Mouse (Mus musculus) liver, adult 2 months (tissue): ENCODE results near the gene Actr1a. TPM values are rescaled to one million over a fixed set of nuclear protein-coding genes. Genes with fewer than 3 reads are reported as not detected.

Source experiments
- DNase-seq: peaks from one replicate; pipeline ENCODE4 v3.0.0-alpha.2; 2011; ENCODE audit warnings: low read depth, low spot score; ENCODE audit errors: extremely low read depth
- H3K27ac ChIP-seq: fragments of 200-500 bp; replicated peaks from 2 replicates; pipeline ENCODE4 v1.5.1; 2012; ENCODE audit warnings: low read depth, mild to moderate bottlenecking, control low read depth, inconsistent platforms, low read length; ENCODE audit not compliant: insufficient read depth
- H3K27me3 ChIP-seq: fragments of 200-500 bp; 2 replicates; pipeline ENCODE4 v1.6.1; 2012; ENCODE audit warnings: mild to moderate bottlenecking, moderate library complexity, low read length, inconsistent platforms; ENCODE audit not compliant: control insufficient read depth, insufficient read depth
- H3K36me3 ChIP-seq: fragments of 200-500 bp; 2 replicates; pipeline ENCODE4 v1.6.1; 2012; ENCODE audit warnings: low read length, inconsistent platforms; ENCODE audit not compliant: control insufficient read depth, insufficient read depth
- H3K4me1 ChIP-seq: fragments of 200-500 bp; 2 replicates; pipeline ENCODE4 v1.6.1; 2011; ENCODE audit warnings: low read length; ENCODE audit not compliant: control insufficient read depth, insufficient read depth
- H3K4me3 ChIP-seq: fragments of 200-500 bp; 2 replicates; pipeline ENCODE4 v1.5.1; 2011; ENCODE audit warnings: low read depth, mild to moderate bottlenecking, control low read depth, low read length, moderate library complexity; ENCODE audit not compliant: insufficient read depth
- H3K79me2 ChIP-seq: fragments of 200-500 bp; 2 replicates; pipeline ENCODE4 v1.6.1; 2012; ENCODE audit warnings: inconsistent platforms, mild to moderate bottlenecking, low read length, moderate library complexity; ENCODE audit not compliant: control insufficient read depth, insufficient read depth
- H3K9ac ChIP-seq: fragments of 200-500 bp; 2 replicates; pipeline ENCODE4 v1.6.1; 2012; ENCODE audit warnings: low read depth, mild to moderate bottlenecking, control low read depth, inconsistent platforms, low read length
- CTCF ChIP-seq: fragments of 200-500 bp; IDR thresholded peaks from 2 replicates; pipeline ENCODE4 v1.5.1; 2011; ENCODE audit warnings: low read depth, low read length, control low read depth
- POLR2A ChIP-seq: fragments of 200-500 bp; IDR thresholded peaks from 2 replicates; pipeline ENCODE4 v1.6.1; 2011; ENCODE audit warnings: low read length, control low read depth; ENCODE audit not compliant: insufficient read depth; ENCODE audit errors: extremely low read depth
- WGBS: fragments of 180-500 bp; shearing (Covaris S2); methylation state at CpG from one replicate; pipeline ENCODE4 v1.1.7; 2018; 5-methylcytosine and 5-hydroxymethylcytosine counted together
- polyA plus RNA-seq: library from polyadenylated mRNA; depleted of rRNA; stranded (reverse); fragments of >200 nt; gene quantifications from 2 replicates; pipeline ENCODE4 v1.2.3, GENCODE M21; 2012
- total RNA-seq: library from RNA; depleted of rRNA; stranded (reverse); fragments of >200 nt; gene quantifications from 2 replicates; pipeline ENCODE4 v1.2.3, GENCODE M21; 2014

The Actr1a gene
- total and polyA plus RNA-seq, 2 experiments, result 32.5 to 46.2 TPM

DNA sequence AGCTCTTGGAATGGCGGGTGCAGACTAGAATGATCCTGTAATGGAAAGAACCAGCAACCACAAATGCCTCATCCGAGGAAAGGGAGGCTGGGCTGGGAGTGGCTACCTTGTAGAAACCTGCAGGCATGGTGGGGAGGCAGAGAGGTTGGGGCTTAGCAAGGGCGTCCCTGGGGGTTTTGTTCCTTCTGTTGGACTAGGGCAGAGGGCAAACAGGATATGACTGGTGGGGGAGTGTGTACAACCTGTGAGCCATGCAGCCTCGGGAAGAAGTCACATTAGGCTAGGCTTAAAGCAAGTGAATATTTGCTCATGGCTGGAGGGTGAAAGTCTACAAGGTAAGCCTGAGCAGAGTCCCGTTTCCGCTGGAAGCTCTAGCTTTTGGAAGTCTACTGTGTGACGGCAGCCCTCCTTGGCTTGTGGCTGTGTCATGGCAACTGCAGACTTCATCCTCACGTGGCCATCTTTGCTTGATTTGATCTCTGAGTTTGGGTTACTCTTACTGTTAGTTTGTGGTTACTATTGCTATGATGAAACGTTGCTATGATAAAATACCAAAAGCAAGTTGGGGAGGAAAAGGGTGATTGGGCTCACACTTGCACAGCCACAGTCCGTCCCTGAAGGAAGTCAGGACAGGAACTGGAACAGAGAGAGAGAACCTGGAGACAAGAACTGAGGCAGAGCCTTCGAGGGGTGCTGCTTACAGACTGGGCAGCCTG is 32.1 kb downstream of the Actr1a start:
- H3K79me2 ChIP-seq, result no peaks in the 10 kb centered on the region
- no peak overlapping the region for H3K4me3 ChIP-seq
- TF ChIP-seq CTCF (no peak), POLR2A (no peak)
- no peaks in the 10 kb centered on the region for H3K4me1 ChIP-seq
- no peak overlapping the region for H3K27ac ChIP-seq
- 59% methylated on average over 11 of the region's 11 CpGs for WGBS
- no peak for DNase-seq
- no peaks in the 10 kb centered on the region for H3K27me3 ChIP-seq
- H3K36me3 ChIP-seq, result no peaks in the 10 kb centered on the region
- H3K9ac ChIP-seq, result no peak overlapping the region

DNA sequence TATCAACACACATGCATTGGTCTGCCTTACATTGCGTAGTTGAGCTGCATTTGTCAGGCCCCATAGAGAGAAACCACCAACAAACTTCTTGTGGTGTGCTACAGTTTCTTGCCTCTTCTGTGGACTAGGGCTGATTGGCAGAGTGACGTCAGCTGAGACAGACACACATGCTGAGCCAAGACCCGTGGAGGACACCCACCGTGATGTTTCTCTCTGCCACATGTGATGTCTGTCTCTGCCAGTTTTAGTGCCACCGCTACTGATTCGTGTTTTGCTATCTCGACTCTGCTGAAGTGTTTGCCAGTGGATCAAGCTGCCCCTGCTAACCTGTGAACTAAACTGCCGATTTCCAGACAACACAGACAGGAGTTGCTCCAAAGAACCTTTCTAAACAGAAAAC is 33.4 kb downstream of the Actr1a start:
- Histone ChIP-seq H3K27me3 (no peaks in the 10 kb centered on the region), H3K36me3 (no peaks in the 10 kb centered on the region), H3K4me3 (no peak overlapping the region), H3K79me2 (no peaks in the 10 kb centered on the region), H3K4me1 (no peaks in the 10 kb centered on the region), H3K27ac (no peak overlapping the region), H3K9ac (no peak overlapping the region)
- no peak for TF ChIP-seq CTCF
- no peak for TF ChIP-seq POLR2A
- DNase-seq, result no peak
- WGBS, result 85% methylated on average over 8 of the region's 8 CpGs

DNA sequence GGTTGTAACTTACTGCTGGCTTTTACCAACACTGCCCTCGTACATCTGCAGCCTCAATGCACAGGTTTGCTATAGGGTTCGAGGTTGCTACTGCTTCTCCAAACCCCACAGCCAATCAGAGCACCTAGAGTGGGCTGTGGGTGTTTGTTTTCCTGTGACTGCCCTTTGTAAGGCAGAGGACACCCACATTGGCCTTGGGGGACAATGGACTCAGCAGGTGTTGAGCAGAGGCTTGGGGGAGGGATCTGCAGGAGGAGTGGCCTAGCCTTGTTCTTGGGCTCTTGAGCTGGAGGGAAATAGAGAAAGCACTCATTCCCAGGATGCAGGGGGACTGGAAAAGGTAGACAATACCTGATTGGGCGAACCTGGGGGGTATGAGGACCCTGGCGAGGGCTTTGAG is 37.2 kb downstream of the Actr1a start:
- Histone ChIP-seq H3K36me3 (no peaks in the 10 kb centered on the region), H3K27ac (no peak overlapping the region), H3K27me3 (no peaks in the 10 kb centered on the region), H3K9ac (no peak overlapping the region), H3K4me3 (no peak overlapping the region), H3K79me2 (no peaks in the 10 kb centered on the region), H3K4me1 (0 out of 2 replicates have a peak, but pooled peaks cover 2% of the 10 kb centered on the region)
- DNase-seq, result no peak
- TF ChIP-seq POLR2A (no peak), CTCF (no peak)
- WGBS, result 72% methylated on average over 4 of the region's 4 CpGs

DNA sequence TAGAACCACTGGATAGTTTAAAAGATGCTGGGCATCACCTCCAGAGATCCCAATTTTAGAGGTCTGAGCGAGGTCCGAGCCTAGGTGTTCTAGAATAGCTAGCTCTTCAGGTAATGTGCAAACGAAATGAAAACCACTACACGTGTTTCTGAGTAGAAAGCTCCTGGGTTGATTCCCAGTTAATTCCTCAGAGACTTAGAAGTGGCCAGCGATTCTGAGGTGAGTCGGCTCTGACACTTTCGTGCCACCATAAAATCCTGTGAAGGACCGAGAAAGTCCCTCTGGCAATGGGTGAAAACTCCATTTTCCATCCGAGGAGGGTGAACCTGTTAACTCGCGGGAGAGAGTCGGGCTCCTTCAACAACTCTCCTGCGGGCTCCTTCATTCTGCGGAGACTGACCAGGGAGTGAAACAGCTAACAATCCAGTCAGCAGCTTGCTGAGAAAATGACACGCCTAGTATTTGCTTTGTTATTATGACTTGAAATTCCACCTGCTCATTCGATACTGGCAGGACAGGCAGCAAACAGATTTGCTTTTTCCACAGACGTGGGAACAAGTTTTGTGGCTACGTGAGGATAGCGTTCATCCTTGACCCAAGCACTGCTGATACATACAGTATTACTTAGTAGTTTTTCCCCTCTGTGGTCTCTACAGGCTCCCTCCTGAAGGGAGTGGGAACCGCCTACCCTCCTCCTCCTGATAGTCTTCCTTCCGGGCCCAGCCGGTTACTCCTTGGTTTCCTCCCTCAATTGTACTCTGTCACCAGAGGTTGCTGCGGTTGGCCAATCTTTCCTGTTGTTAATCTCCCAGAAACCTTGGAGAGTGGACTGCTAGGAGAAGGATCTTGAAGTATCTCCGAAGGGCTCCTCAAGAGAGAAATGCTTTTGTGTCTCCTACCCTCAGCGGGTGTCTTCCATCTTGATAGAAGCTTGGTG is 37.9 kb downstream of the Actr1a start:
- Histone ChIP-seq H3K27ac (no peak overlapping the region), H3K79me2 (no peaks in the 10 kb centered on the region), H3K36me3 (no peaks in the 10 kb centered on the region), H3K4me1 (0 out of 2 replicates have a peak, but pooled peaks cover 2% of the 10 kb centered on the region), H3K4me3 (peak overlapping the region; percentile 85), H3K9ac (no peak overlapping the region; the same call in 1 of the 2 replicates), H3K27me3 (no peaks in the 10 kb centered on the region)
- no peak for TF ChIP-seq POLR2A
- no peak for TF ChIP-seq CTCF
- WGBS, result 45% methylated on average over 25 of the region's 25 CpGs
- no peak for DNase-seq

DNA sequence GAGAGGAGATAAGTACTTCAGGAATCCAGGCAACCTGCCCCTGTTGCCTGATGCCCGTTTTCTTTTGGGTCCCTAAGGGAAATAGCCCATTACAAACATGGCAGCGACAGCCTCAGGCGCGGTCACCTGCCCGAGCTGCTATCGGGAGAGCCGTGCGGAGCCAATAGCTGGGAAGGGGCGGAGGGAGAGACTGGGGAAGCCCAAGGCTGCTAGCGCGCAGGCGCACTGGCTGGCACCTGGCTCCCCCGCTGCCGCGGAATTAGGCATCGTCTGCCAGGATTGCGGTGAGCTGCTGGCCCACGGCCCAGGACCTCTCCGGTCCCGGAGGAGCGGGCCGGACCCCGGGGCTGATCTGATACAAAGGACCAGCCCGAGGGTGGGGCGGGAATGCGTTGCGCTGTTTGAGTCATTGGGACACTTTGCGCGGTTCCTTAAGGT is 38.8 kb downstream of the Actr1a start:
- Histone ChIP-seq H3K27ac (no peak overlapping the region), H3K36me3 (no peaks in the 10 kb centered on the region), H3K27me3 (no peaks in the 10 kb centered on the region), H3K79me2 (no peaks in the 10 kb centered on the region), H3K4me1 (0 out of 2 replicates have a peak, but pooled peaks cover 2% of the 10 kb centered on the region), H3K4me3 (peak overlapping the region; percentile 85), H3K9ac (peak overlapping the region; percentile 80)
- no peak for TF ChIP-seq CTCF
- TF ChIP-seq POLR2A, result 0 out of 2 replicates have a peak, but pooled peaks have one; percentile 24
- DNase-seq, result peak; percentile 83
- WGBS, result 1% methylated on average over 29 of the region's 29 CpGs
